Mouse (Mus musculus): ENCODE data around the gene Pced1b. TPM values are rescaled to one million over a fixed set of nuclear protein-coding genes. Genes with fewer than 3 reads are reported as not detected.

Gene Pced1b
- polyA plus RNA-seq, 1 experiment from 2014 or later, result 8.0 TPM

- no peak for TF ChIP-seq CTCF (IDR thresholded peaks at IDR 0.05; ENCODE audit: low read depth)
- Histone ChIP-seq H3K36me3 (ENCODE audit: insufficient read depth, low read length) (no peaks in the 10 kb centered on the region), H3K27ac (no peak overlapping the region), H3K4me1 (replicated peaks; ENCODE audit: insufficient read depth, low read length) (no peaks in the 10 kb centered on the region), H3K9ac (ENCODE audit: low read depth, low read length) (no peak overlapping the region), H3K4me3 (replicated peaks; ENCODE audit: low read depth, low read length) (no peak overlapping the region), H3K27me3 (ENCODE audit: insufficient read depth, low read length) (no peaks in the 10 kb centered on the region), H3K9me3 (replicated peaks; ENCODE audit: low read length) (no peaks in the 10 kb centered on the region), H3K4me2 (ENCODE audit: low read length) (no peak overlapping the region)
- DNase-seq (ENCODE audit: low spot score) (no peak), ATAC-seq (replicated peaks; ENCODE audit: low FRiP score, low read depth) (no peak)
- WGBS, result 82% methylated on average over 9 of the region's 9 CpGs
These were observed 63.3 kb downstream of the Pced1b start for GRCm38 (mm10) chr15:97310251-97310650.

DNA sequence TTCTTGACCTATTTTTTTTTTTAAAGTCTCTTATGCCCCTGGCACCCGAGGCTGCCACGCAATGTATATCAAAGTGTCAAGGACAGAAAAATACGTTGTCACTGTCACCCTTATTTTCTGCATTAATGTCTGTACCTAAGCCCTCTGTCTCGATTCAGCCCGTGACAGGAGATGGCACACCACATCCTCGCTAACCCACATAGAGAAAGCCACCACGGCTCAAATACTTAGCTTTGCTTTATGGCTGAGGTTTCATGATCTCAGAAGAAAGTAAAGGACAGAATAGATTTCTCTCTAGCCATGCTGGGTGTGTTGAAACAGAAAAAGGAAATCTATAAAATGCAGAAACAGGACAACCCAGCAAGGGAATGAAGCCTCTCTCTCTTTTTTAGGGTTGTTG, 64.3 kb downstream of the Pced1b start:
- no peak for TF ChIP-seq CTCF (IDR thresholded peaks at IDR 0.05; ENCODE audit: low read depth)
- Histone ChIP-seq H3K36me3 (ENCODE audit: insufficient read depth, low read length) (no peaks in the 10 kb centered on the region), H3K9ac (ENCODE audit: low read depth, low read length) (no peak overlapping the region), H3K4me3 (replicated peaks; ENCODE audit: low read depth, low read length) (no peak overlapping the region), H3K9me3 (replicated peaks; ENCODE audit: low read length) (no peaks in the 10 kb centered on the region), H3K27ac (no peak overlapping the region), H3K4me2 (ENCODE audit: low read length) (no peak overlapping the region), H3K27me3 (ENCODE audit: insufficient read depth, low read length) (no peaks in the 10 kb centered on the region), H3K4me1 (replicated peaks; ENCODE audit: insufficient read depth, low read length) (no peaks in the 10 kb centered on the region)
- no peak for ATAC-seq (replicated peaks; ENCODE audit: low FRiP score, low read depth)
- 68% methylated on average over 7 of the region's 7 CpGs for WGBS
- DNase-seq (ENCODE audit: low spot score), result no peak

GRCm38 (mm10) chr15:97311937-97312336, 65.0 kb downstream of the Pced1b start:
- H3K27me3 ChIP-seq (ENCODE audit: insufficient read depth, low read length), result no peaks in the 10 kb centered on the region
- H3K9me3 ChIP-seq (replicated peaks; ENCODE audit: low read length), result no peaks in the 10 kb centered on the region
- H3K4me2 ChIP-seq (ENCODE audit: low read length), result no peak overlapping the region
- H3K36me3 ChIP-seq (ENCODE audit: insufficient read depth, low read length), result no peaks in the 10 kb centered on the region
- ATAC-seq (replicated peaks; ENCODE audit: low FRiP score, low read depth) (no peak), DNase-seq (ENCODE audit: low spot score) (no peak)
- H3K9ac ChIP-seq (ENCODE audit: low read depth, low read length), result no peak overlapping the region
- no peak overlapping the region for H3K27ac ChIP-seq
- no peaks in the 10 kb centered on the region for H3K4me1 ChIP-seq (replicated peaks; ENCODE audit: insufficient read depth, low read length)
- 93% methylated on average over 8 of the region's 8 CpGs for WGBS
- no peak for TF ChIP-seq CTCF (IDR thresholded peaks at IDR 0.05; ENCODE audit: low read depth)
- H3K4me3 ChIP-seq (replicated peaks; ENCODE audit: low read depth, low read length), result no peak overlapping the region

DNA sequence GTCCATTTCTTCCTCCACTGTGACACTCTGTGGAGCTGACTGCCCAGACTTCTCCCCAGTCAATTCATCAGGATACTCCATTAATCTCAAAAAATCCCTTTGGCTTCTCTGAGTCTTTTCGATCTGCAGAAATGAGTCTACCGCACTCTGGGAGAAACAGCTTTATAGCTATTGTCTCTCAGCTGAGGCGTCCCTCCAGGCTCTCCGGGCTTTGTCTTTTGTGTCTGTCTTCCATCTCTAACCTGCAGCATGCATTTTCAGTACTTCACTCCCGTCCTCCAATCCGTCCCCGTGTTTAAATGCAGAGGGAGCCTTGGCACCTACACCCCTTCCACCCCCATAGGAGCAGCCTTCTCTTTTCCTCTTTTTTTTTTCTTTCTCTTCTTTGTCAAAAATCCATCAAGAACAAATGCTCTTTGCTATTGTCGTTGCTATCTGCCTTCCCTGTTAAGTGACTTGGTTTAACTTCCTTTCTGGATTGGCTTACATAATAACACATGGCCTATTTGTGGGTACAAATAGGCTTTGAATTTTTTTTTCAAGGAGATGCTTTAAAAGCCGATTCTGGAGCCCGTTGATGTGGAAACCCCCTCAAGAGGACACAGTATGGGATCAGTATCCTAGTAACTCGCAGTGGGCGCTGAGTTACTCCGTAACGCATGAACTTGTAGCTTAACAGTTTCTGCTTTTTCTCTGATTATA, 68.0 kb downstream of the Pced1b start:
- WGBS, result 86% methylated on average over 14 of the region's 14 CpGs
- TF ChIP-seq CTCF (IDR thresholded peaks at IDR 0.05; ENCODE audit: low read depth), result no peak
- no peaks in the 10 kb centered on the region for H3K27me3 ChIP-seq (ENCODE audit: insufficient read depth, low read length)
- no peaks in the 10 kb centered on the region for H3K4me1 ChIP-seq (replicated peaks; ENCODE audit: insufficient read depth, low read length)
- no peak for ATAC-seq (replicated peaks; ENCODE audit: low FRiP score, low read depth)
- no peak overlapping the region for H3K27ac ChIP-seq
- H3K36me3 ChIP-seq (ENCODE audit: insufficient read depth, low read length), result no peaks in the 10 kb centered on the region
- H3K9me3 ChIP-seq (replicated peaks; ENCODE audit: low read length), result no peaks in the 10 kb centered on the region
- no peak overlapping the region for H3K9ac ChIP-seq (ENCODE audit: low read depth, low read length)
- no peak overlapping the region for H3K4me3 ChIP-seq (replicated peaks; ENCODE audit: low read depth, low read length)
- DNase-seq (ENCODE audit: low spot score), result no peak
- H3K4me2 ChIP-seq (ENCODE audit: low read length), result no peak overlapping the region

- no peak overlapping the region for H3K9ac ChIP-seq (ENCODE audit: low read depth, low read length)
- H3K27me3 ChIP-seq (ENCODE audit: insufficient read depth, low read length), result no peaks in the 10 kb centered on the region
- no peak for ATAC-seq (replicated peaks; ENCODE audit: low FRiP score, low read depth)
- WGBS, result 74% methylated on average over 9 of the region's 9 CpGs
- H3K27ac ChIP-seq, result no peak overlapping the region
- H3K4me2 ChIP-seq (ENCODE audit: low read length), result no peak overlapping the region
- no peaks in the 10 kb centered on the region for H3K4me1 ChIP-seq (replicated peaks; ENCODE audit: insufficient read depth, low read length)
- no peak for DNase-seq (ENCODE audit: low spot score)
- no peak for TF ChIP-seq CTCF (IDR thresholded peaks at IDR 0.05; ENCODE audit: low read depth)
- no peaks in the 10 kb centered on the region for H3K9me3 ChIP-seq (replicated peaks; ENCODE audit: low read length)
- no peak overlapping the region for H3K4me3 ChIP-seq (replicated peaks; ENCODE audit: low read depth, low read length)
- H3K36me3 ChIP-seq (ENCODE audit: insufficient read depth, low read length), result no peaks in the 10 kb centered on the region
These were observed 68.5 kb downstream of the Pced1b start for GRCm38 (mm10) chr15:97315422-97315757.

DNA sequence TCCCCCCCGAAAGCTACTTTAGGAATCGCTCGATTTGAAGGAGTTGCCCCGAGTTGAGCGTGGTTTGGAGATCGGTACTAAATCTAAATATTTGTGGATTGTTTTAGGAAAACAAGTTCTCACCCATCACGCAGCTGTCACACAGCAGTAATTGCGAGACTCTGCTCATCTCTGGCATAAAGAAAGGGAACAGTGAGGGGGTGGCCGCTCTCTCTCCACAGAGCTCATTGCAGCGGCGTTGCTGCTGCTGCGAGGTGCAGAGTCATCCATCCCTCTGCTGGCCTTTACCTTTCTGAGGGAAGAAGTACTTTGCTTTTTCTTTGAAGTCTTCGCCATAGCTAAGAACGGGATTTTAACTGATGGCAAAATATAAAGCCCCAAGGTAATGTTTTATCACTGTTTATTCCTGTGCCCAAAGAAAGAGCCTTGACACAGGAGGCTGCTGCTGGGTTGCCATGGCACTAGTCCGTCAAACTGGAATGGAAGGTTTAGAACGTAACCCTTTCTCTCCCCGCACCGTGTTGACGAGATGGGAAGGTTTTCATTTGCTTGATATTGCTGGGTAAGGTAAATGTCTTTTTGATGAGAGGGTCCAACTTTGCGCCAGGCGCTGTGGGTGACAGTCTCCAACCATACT, 71.6 kb downstream of the Pced1b start:
- no peak for DNase-seq (ENCODE audit: low spot score)
- no peak overlapping the region for H3K27ac ChIP-seq
- ATAC-seq (replicated peaks; ENCODE audit: low FRiP score, low read depth), result no peak
- H3K9me3 ChIP-seq (replicated peaks; ENCODE audit: low read length), result no peaks in the 10 kb centered on the region
- WGBS, result 90% methylated on average over 21 of the region's 21 CpGs
- no peaks in the 10 kb centered on the region for H3K27me3 ChIP-seq (ENCODE audit: insufficient read depth, low read length)
- H3K4me3 ChIP-seq (replicated peaks; ENCODE audit: low read depth, low read length), result no peak overlapping the region
- H3K4me2 ChIP-seq (ENCODE audit: low read length), result no peak overlapping the region
- H3K9ac ChIP-seq (ENCODE audit: low read depth, low read length), result no peak overlapping the region
- no peaks in the 10 kb centered on the region for H3K4me1 ChIP-seq (replicated peaks; ENCODE audit: insufficient read depth, low read length)
- no peak for TF ChIP-seq CTCF (IDR thresholded peaks at IDR 0.05; ENCODE audit: low read depth)
- H3K36me3 ChIP-seq (ENCODE audit: insufficient read depth, low read length), result no peaks in the 10 kb centered on the region

Measured in kidney, postnatal 0 days (tissue).